Mouse (Mus musculus): ENCODE measurements around the gene Vmn2r32.
"Not testable (repeated sequence)": the region's sequence is repeated elsewhere in the genome, so short reads cannot be mapped to it uniquely, and the experiment has no call there.

Gene Vmn2r32

DNA sequence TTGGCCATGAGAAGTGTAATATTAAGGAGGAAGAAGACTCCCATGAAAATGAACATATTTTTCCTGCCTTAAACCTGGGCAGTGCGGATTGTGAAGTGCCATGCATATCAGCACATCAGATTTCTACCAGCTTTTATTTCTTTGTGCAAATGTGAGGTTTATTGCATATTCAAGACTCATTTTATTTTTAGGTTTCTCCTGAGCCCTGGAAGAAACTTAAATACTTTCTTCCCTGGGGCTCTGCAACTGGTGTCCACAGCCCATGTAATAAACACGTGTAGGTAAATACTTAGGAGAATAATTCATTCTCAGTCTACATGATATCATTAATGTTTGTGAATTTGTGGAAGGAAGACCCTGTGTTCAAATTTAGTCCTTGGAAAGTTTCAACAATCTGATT lies at the start of gene Vmn2r32:
Gene Vmn2r32, minus strand, starts transcription at position 101 of the 400 bp plus-strand sequence.
- DNase-seq: not testable (repeated sequence)

Data from kidney, adult 8-10 months (tissue).